Mouse (Mus musculus) ZHBTc4 (cell line): ENCODE data around the gene Capn7.

Experiments used
- DNase-seq: peaks from one replicate; pipeline ENCODE4 v3.0.0-alpha.2; 2011; ENCODE audit warnings: low read depth, low spot score

The Capn7 gene

GRCm38 (mm10) chr14:31336369-31337155 lies at the start of gene Capn7:
Gene Capn7, plus strand, starts transcription at chr14:31336638.
- peak; percentile 99 for DNase-seq

- no peak for DNase-seq
Observed at GRCm38 (mm10) chr14:31313192-31313591, 23.2 kb upstream of the Capn7 start.

- DNase-seq: no peak
Observed at GRCm38 (mm10) chr14:31316613-31317012, 19.8 kb upstream of the Capn7 start.

- no peak for DNase-seq
Observed at GRCm38 (mm10) chr14:31317754-31318153, 18.7 kb upstream of the Capn7 start.

GRCm38 (mm10) chr14:31319546-31319945 lies 16.9 kb upstream of the Capn7 start:
- DNase-seq: no peak

GRCm38 (mm10) chr14:31321181-31321580 lies 15.3 kb upstream of the Capn7 start:
- no peak for DNase-seq

GRCm38 (mm10) chr14:31322191-31322590 lies 14.2 kb upstream of the Capn7 start:
- no peak for DNase-seq

GRCm38 (mm10) chr14:31323189-31323588 lies 13.2 kb upstream of the Capn7 start:
- DNase-seq: no peak

GRCm38 (mm10) chr14:31323849-31324792 lies 12.3 kb upstream of the Capn7 start, which contains the start of gene Dnah1:
Gene Dnah1, minus strand, starts transcription at chr14:31323896.
- DNase-seq: peak; percentile 53

GRCm38 (mm10) chr14:31324851-31325250 lies 11.6 kb upstream of the Capn7 start:
- DNase-seq: peak; percentile 64

- no peak for DNase-seq
Observed at GRCm38 (mm10) chr14:31325551-31325950, 10.9 kb upstream of the Capn7 start.

- no peak for DNase-seq
Observed at GRCm38 (mm10) chr14:31326770-31327169, 9.7 kb upstream of the Capn7 start.

GRCm38 (mm10) chr14:31327196-31327595 lies 9.2 kb upstream of the Capn7 start:
- DNase-seq: peak; percentile 42

- DNase-seq: no peak
Observed at GRCm38 (mm10) chr14:31327681-31328080, 8.8 kb upstream of the Capn7 start.

GRCm38 (mm10) chr14:31329741-31330140 lies 6.7 kb upstream of the Capn7 start:
- no peak for DNase-seq

GRCm38 (mm10) chr14:31330957-31331356 lies 5.5 kb upstream of the Capn7 start:
- no peak for DNase-seq

- no peak for DNase-seq
Observed at GRCm38 (mm10) chr14:31335765-31336164, 673 bp upstream of the Capn7 start.

- no peak for DNase-seq
Observed at GRCm38 (mm10) chr14:31337406-31337805, 968 bp downstream of the Capn7 start.

GRCm38 (mm10) chr14:31337947-31338346 lies 1.5 kb downstream of the Capn7 start:
- DNase-seq: no peak

GRCm38 (mm10) chr14:31343241-31343640 lies 6.8 kb downstream of the Capn7 start:
- DNase-seq: no peak

- DNase-seq: no peak
Observed at GRCm38 (mm10) chr14:31345367-31345766, 8.9 kb downstream of the Capn7 start.

GRCm38 (mm10) chr14:31362236-31362635 lies 25.8 kb downstream of the Capn7 start:
- no peak for DNase-seq
